Mouse (Mus musculus) ES-Bruce4 (cell line): ENCODE results near the gene Atpif1.

Experiments used
- CTCF ChIP-seq: IDR thresholded peaks from one replicate; pipeline ENCODE4 v1.8.1; 2011; ENCODE audit warnings: low read depth, low read length
- EP300 ChIP-seq: IDR thresholded peaks from 2 replicates; pipeline ENCODE4 v1.6.1; 2011; ENCODE audit warnings: low read depth, low read length; ENCODE audit not compliant: insufficient read depth
- POLR2A ChIP-seq: IDR thresholded peaks from one replicate; pipeline ENCODE4 v1.8.1; 2011; ENCODE audit warnings: low read length; ENCODE audit not compliant: insufficient read depth

DNA sequence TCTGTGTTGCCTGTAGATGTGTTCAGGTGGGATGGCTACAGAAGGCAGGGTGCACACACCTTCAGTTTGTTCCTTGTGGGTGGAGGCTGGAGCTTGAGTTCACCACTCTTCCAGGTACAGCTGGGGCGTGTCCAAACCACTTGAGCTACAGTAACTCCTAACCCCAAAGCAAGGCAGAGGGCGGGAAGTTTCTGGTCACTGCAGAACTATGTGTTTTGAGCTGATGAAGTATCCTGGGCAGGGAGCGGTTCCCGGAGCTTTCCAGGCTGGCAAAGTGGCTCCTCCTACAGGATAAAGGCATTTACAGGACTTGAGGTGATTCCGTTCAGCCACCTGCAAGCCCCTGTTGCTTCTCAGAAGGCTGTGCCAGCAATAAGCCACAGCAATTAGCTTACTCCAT lies 20.8 kb upstream of the Atpif1 start:
- TF ChIP-seq CTCF (no peak), POLR2A (no peak), EP300 (no peak)
